Mouse (Mus musculus) embryonic facial prominence, embryonic 10.5 days (tissue): Measurements from ENCODE around the gene Efr3b. TPM values are rescaled to one million over a fixed set of nuclear protein-coding genes. Genes with fewer than 3 reads are reported as not detected.

Source experiments
- DNase-seq: peaks from one replicate; pipeline ENCODE4 v3.0.0-alpha.2; 2017; ENCODE audit warnings: low spot score
- H3K27ac ChIP-seq: fragments of 300-500 bp; sonication (generic); replicated peaks from 2 replicates; pipeline ENCODE4 v1.5.1; 2016; ENCODE audit warnings: mild to moderate bottlenecking
- H3K27me3 ChIP-seq: fragments of 300-500 bp; sonication (generic); replicated peaks from 2 replicates; pipeline ENCODE4 v1.6.1; 2016; ENCODE audit warnings: low read depth, mild to moderate bottlenecking; ENCODE audit not compliant: poor library complexity, severe bottlenecking
- H3K36me3 ChIP-seq: fragments of 300-500 bp; sonication (generic); replicated peaks from 2 replicates; pipeline ENCODE4 v1.6.1; 2016; ENCODE audit warnings: mild to moderate bottlenecking, moderate library complexity
- H3K4me1 ChIP-seq: fragments of 300-500 bp; sonication (generic); 2 replicates; pipeline ENCODE4 v1.6.1; 2016
- H3K4me3 ChIP-seq: fragments of 300-500 bp; sonication (generic); 2 replicates; pipeline ENCODE4 v1.5.1; 2016; ENCODE audit warnings: mild to moderate bottlenecking, moderate library complexity
- H3K9me3 ChIP-seq: fragments of 300-500 bp; sonication (generic); 2 replicates; pipeline ENCODE4 v1.6.1; 2016; ENCODE audit warnings: mild to moderate bottlenecking
- WGBS: fragments of 180-500 bp; shearing (Covaris S2); methylation state at CpG from one replicate; pipeline ENCODE4 v1.1.7; 2016; 5-methylcytosine and 5-hydroxymethylcytosine counted together
- polyA plus RNA-seq: library from polyadenylated mRNA; unstranded; fragments of >200 nt; fragmentation: Nextera tagmentation; extraction: Ambion mirVana; gene quantifications from 2 replicates; pipeline ENCODE4 v1.2.1, GENCODE M21; 2016

Efr3b gene
- polyA plus RNA-seq, result 7.3 and 8.4 TPM in 2 replicates

DNA sequence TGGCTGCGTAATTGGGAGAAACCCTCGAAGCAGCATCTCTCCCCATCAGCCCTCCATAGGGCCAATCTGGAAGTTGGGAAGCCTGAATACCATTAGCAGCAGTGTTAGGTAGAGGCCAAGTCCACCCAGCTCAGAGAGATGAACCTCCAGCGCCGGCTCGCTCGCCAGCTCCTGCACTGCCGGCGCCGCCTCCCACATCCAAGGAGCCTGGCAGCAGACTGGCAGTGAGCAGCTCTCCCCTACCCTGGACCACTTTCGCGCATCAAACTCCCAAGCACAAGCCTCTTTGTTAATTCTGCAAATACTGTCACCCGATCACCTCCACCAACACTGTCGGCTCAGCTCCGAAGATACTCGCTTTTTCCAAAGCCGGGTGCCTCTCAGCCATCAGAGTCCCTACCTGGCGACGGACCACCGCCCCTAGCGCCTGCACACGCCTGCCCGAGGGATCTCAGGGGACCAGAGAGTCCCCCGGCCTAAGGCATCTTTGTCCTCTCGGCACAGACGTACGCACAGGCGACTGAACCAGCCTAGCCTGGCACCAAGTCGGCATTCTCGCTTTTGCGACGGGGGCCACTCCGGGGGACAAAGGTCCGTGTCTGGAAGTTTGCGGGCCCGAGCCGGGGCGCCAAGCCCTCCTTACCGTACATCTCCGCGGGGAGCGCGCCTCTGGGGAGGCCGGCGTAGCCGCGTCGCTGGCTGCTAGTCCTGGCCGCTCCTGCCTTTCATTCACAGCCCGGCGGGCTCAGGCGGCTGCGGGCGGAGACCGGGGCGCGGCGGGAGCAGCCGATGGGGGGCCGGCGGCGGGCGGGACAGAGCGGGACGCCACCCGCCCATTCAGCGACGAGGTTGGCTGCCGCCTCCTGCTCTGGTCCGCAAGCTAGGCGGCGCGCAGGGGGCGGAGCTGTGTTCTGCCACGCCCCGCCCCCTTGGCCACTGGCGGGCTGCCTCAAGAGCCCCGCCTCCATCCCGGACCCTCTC lies at the start of gene Efr3b:
Gene Efr3b, minus strand, starts transcription at position 855 of the 981 bp plus-strand sequence.
- Histone ChIP-seq H3K27me3 (peaks cover 64% of the 10 kb centered on the region), H3K27ac (peak within 1 kb of the TSS; percentile 89)
- under 1% methylated on average over 78 of the region's 78 CpGs for WGBS

DNA sequence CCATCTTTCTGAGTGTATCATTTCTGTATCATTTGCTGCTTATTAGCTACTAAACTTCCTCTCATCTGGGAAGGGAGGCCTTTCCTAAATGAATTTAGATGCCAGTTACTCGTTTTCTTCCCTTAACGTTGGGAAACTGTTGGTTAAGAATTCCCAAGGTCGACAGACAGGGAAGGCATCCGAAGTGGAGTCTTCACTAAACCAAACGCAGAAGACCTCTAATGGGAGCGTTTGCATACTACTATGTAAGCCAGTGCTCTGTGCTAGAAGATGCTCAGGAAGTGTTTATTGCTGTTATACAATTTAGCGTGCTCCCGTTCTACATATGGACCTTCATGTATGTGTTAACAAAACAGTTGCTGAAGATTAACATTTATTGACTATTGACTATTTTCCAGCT lies 44.7 kb upstream of the Efr3b start:
- WGBS, result 79% methylated on average over 8 of the region's 8 CpGs
- no peak overlapping the region for H3K27ac ChIP-seq

More for the DNA sequence above, at the start of gene Efr3b:
- Histone ChIP-seq H3K36me3 (no peaks in the 10 kb centered on the region), H3K4me1 (peaks cover 24% of the 10 kb centered on the region), H3K9me3 (no peaks in the 10 kb centered on the region), H3K4me3 (peak within 1 kb of the TSS; percentile 90)
- DNase-seq, result peak; percentile 93

DNA sequence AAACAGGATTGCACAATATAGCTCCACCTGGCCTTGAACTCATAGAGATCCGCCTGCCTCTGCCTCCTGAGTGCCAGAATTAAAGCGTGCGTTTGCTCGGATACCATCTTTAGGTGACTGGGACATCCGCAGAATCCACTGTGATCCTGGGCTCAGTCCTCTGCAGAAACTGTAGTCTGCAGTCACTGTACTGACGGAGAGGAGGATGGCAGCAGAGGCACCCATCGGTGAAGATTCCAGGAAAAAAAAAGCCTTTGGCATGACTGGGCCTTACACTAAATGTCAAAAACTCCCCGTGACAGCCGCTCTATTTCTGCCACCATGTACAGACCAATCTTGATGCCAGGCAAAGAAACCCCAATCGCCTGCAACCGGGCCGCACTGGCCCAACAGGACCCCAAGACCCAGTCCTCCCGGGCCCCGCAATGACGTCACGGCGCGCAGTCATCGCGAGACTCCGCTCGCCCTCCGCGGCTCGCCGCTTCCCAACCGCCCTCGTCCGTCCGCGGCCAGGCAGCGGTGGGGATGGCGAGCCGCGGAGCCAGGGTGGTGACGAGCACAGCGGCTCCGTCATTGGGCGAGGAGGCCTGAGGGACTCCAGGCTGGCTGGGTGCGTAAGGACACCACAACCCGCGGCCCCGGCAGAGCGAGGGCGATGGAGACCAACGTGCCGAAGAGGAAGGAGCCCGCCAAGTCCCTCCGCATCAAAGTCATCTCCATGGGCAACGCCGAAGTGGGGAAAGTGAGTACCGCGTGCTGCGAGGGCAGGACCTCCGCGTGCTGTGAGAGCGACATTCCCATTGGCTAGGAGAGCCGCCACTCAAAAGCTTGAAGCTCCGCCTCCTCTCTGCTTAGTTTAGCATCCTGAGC lies 43.7 kb upstream of the Efr3b start, which contains the start of gene Dnajc27:
Gene Dnajc27, plus strand, starts transcription at position 452 of the 870 bp plus-strand sequence.
- Histone ChIP-seq H3K9me3 (no peaks in the 10 kb centered on the region), H3K36me3 (peaks cover 18% of the 10 kb centered on the region), H3K4me1 (peaks cover 19% of the 10 kb centered on the region), H3K4me3 (peak within 1 kb of the TSS; percentile 74), H3K27ac (peak within 1 kb of the TSS; percentile 95), H3K27me3 (no peaks in the 10 kb centered on the region)
- DNase-seq, result peak; percentile 95
- WGBS, result 5% methylated on average over 59 of the region's 59 CpGs

More for the DNA sequence above, 44.7 kb upstream of the Efr3b start:
- Histone ChIP-seq H3K4me1 (peaks cover 19% of the 10 kb centered on the region), H3K27me3 (no peaks in the 10 kb centered on the region), H3K4me3 (peak overlapping the region; percentile 74; the same call in 1 of the 2 replicates), H3K36me3 (peaks cover 29% of the 10 kb centered on the region), H3K9me3 (no peaks in the 10 kb centered on the region)
- no peak for DNase-seq

DNA sequence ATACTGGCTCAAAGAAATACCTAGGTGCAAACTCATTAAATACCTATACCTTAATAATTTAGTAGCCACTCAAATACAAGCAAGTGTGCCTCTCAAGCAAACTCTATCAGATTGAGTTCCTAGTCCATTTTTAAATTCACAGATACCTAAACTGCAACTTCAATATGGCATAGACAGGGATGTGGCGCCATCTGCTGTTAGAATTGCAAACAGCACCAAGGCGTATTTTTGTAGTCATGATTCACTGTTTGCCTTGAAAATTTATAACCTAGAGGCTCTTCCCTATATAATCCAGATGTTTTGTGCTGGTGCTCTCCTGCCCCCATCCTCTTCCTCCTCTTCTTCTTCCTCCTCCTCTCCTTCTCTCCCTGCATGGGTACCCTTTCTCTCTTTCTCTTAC lies 41.6 kb upstream of the Efr3b start:
- no peaks in the 10 kb centered on the region for H3K36me3 ChIP-seq
- H3K9me3 ChIP-seq, result no peaks in the 10 kb centered on the region
- peak; percentile 80 for DNase-seq
- no peak overlapping the region for H3K27ac ChIP-seq
- WGBS, result 0% methylated on average over 2 of the region's 2 CpGs
- H3K4me3 ChIP-seq, result no peak overlapping the region
- H3K27me3 ChIP-seq, result no peaks in the 10 kb centered on the region
- H3K4me1 ChIP-seq, result peaks cover 19% of the 10 kb centered on the region

DNA sequence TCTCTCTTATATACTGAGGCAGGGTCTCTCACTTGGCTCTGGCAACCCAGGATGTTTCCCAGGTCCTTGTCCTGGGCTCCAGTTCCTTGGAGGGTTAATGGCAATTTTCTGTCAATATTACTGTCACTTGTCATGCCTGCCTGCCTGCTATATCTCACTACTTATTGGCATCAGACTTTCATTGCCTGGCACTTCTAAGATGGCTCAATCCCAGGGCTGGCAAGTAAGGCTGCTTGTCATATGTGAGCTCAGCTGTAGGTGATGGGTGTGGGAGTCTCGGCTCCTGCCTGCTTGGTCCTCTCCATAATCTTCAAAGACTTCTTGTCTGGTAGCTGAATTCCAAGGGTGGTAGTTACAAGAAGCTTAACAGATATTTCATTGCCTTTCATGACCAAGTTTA lies 39.4 kb upstream of the Efr3b start:
- DNase-seq, result no peak
- Histone ChIP-seq H3K9me3 (no peaks in the 10 kb centered on the region), H3K36me3 (no peaks in the 10 kb centered on the region), H3K4me3 (no peak overlapping the region), H3K4me1 (peaks cover 9% of the 10 kb centered on the region), H3K27me3 (no peaks in the 10 kb centered on the region), H3K27ac (no peak overlapping the region)
- WGBS, result 69% methylated on average over 1 of the region's 1 CpGs

DNA sequence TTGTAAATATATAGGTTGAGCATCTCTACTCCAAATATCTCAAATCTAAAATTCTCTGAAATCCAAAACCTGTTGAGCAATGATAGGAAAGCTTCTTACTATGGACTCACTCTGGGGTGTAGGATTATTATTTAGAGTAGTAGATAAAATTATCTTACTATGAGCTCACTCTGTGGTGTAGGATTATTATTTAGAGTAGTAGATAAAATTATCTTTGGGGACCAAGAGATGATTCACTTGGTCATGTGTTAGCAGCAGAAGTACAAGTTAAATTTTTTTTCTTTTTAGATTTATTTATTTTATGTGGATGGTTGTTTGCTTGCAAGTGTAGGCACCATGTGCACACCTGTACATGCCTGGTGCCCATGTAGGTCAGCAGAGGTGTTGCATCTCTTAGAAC lies 37.7 kb upstream of the Efr3b start:
- no peaks in the 10 kb centered on the region for H3K9me3 ChIP-seq

DNA sequence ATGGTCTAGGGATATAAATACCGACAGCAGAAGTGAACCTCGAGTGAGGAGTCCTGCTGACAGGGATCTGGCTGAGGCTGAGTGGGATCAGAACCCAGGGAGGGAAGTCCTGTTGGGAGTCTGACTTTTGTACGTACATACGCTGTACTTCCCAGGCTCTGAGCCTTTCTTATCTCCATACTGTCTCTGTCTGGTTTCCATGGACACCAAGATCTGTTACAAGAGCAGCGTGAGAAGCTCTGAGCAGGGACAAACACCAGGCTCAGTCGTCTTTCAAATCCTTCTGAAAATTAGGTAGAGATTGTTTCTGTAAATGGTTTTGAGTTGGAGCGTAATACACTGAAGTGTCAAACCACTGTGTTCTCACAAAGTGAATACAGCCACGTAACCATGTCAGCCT lies 36.7 kb upstream of the Efr3b start:
- Histone ChIP-seq H3K4me3 (no peak overlapping the region), H3K9me3 (no peaks in the 10 kb centered on the region), H3K4me1 (no peaks in the 10 kb centered on the region), H3K27me3 (no peaks in the 10 kb centered on the region), H3K36me3 (no peaks in the 10 kb centered on the region), H3K27ac (no peak overlapping the region)
- DNase-seq, result no peak
- WGBS, result 78% methylated on average over 8 of the region's 8 CpGs

More for the DNA sequence above, 37.7 kb upstream of the Efr3b start:
- Histone ChIP-seq H3K27ac (no peak overlapping the region), H3K27me3 (no peaks in the 10 kb centered on the region), H3K4me3 (no peak overlapping the region), H3K36me3 (no peaks in the 10 kb centered on the region), H3K4me1 (no peaks in the 10 kb centered on the region)
- DNase-seq, result no peak

DNA sequence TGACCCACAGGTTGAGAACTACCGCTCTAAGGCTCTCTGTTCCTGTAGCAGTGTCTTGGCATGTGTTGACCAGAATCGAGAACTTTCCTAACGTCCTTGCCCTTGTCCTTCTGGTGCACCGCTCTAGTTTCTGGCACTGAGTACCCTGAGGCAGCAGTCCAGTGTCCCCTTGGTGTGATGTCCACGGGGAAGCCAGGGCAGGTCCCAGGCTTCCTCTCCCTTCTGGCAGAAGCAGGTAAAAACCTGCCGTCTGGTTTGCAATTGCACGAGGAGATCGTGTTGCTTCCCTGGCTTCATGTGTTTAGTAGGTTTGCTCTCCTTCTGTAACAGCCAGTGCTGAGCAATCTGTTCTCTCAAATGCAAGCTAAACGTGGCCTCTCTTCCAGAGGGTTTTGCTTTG lies 33.0 kb upstream of the Efr3b start:
- Histone ChIP-seq H3K27me3 (no peaks in the 10 kb centered on the region), H3K9me3 (no peaks in the 10 kb centered on the region), H3K36me3 (no peaks in the 10 kb centered on the region), H3K4me1 (0 out of 2 replicates have a peak, but pooled peaks cover 1% of the 10 kb centered on the region), H3K27ac (no peak overlapping the region), H3K4me3 (no peak overlapping the region)
- no peak for DNase-seq
- WGBS, result 83% methylated on average over 9 of the region's 9 CpGs

GRCm38 (mm10) chr12:4068551-4068950 lies 29.8 kb upstream of the Efr3b start:
- DNase-seq, result no peak
- Histone ChIP-seq H3K36me3 (no peaks in the 10 kb centered on the region), H3K9me3 (no peaks in the 10 kb centered on the region), H3K4me3 (no peak overlapping the region), H3K4me1 (0 out of 2 replicates have a peak, but pooled peaks cover 6% of the 10 kb centered on the region), H3K27me3 (no peaks in the 10 kb centered on the region), H3K27ac (no peak overlapping the region)
- 86% methylated on average over 4 of the region's 4 CpGs for WGBS

DNA sequence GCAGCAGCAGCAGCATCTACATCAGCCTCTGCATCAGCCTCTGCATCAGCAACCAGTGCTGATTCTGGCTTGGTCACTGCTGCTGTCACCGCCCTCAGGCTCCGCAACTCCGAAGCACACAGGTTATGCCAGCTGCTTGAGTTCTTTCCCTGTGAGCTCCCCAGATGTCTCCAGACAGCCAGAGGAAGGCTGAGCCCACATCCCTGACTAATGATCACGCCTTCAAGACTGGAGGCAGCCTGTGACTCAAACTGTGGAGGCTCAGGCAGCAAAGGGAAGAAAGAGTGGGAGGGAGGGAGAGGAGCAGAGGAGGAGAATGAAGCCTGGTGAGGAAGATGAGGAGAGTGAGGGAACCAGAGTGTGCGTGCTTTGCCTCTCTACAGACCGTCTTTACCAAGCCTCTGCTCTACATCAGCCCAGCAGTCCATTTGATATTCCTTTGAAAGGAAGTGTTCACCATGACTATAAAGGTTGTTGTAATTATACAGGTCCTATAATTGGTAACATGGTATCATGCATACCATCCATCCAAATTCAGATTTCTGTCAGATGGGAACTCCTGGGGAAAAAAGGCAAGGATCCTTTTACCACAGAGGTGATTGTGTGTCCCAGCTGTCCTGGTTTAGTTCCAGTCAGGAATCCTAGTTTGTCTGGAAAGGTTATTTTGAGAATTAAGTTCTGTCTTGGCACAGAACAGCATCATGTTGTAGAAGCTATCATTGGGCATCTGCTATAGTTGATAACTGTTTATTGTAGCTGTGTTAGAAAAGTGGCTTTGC lies 28.2 kb upstream of the Efr3b start:
- H3K9me3 ChIP-seq, result no peaks in the 10 kb centered on the region
- WGBS, result 66% methylated on average over 6 of the region's 6 CpGs
- H3K4me1 ChIP-seq, result 0 out of 2 replicates have a peak, but pooled peaks cover 6% of the 10 kb centered on the region
- no peaks in the 10 kb centered on the region for H3K36me3 ChIP-seq
- H3K27ac ChIP-seq, result no peak overlapping the region
- no peak overlapping the region for H3K4me3 ChIP-seq
- no peaks in the 10 kb centered on the region for H3K27me3 ChIP-seq
- DNase-seq, result no peak

DNA sequence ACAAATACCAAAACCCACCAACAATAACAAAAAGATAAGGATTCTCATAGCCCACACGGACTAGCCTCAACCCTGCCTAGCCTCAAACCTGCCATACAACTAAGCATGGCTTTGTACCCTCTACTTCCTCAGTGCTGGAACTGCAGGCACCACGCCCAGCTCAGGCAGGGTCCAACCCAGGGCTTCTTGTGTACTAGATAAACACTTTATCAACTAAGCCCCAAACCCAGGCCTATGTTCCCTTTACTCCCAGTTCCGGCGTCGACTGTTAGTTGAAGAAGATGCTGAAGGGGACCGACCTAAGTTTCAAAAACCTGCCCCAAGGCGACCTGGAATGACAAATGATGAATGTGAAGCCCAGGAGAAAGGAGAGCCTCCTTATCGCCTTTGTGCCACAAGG lies 27.2 kb upstream of the Efr3b start:
- Histone ChIP-seq H3K27ac (no peak overlapping the region), H3K4me3 (no peak overlapping the region), H3K27me3 (no peaks in the 10 kb centered on the region), H3K4me1 (0 out of 2 replicates have a peak, but pooled peaks cover 6% of the 10 kb centered on the region), H3K36me3 (no peaks in the 10 kb centered on the region), H3K9me3 (no peaks in the 10 kb centered on the region)
- WGBS, result 81% methylated on average over 8 of the region's 8 CpGs
- DNase-seq, result no peak

DNA sequence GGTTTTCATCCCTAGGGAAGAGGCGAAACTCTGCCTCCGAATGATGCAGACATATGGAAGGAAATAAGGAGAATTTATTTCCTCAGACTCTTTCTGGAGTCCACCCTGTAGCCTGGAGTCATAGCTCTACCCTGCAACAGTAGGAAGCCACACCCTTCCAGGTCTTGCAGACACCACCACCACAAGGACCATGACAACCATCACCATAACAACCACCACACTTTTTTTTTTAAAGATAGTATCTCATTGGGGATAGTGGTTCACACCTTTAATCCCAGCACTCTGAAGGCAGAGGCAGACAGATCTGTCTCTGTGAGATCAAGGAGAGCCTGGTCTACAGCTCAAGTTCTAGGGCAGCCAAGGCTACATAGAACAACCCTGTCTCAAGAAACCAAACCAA lies 26.8 kb upstream of the Efr3b start:
- Histone ChIP-seq H3K9me3 (no peaks in the 10 kb centered on the region), H3K27me3 (no peaks in the 10 kb centered on the region), H3K36me3 (no peaks in the 10 kb centered on the region), H3K4me3 (no peak overlapping the region), H3K4me1 (0 out of 2 replicates have a peak, but pooled peaks cover 6% of the 10 kb centered on the region), H3K27ac (no peak overlapping the region)
- DNase-seq, result no peak
- WGBS, result 91% methylated on average over 2 of the region's 2 CpGs
